Mouse (Mus musculus) right cerebral cortex, postnatal 25 days (tissue): ENCODE data around the gene E130218I03Rik.

Experiments
- DNase-seq: peaks from one replicate; pipeline ENCODE4 v3.0.0; 2022

Gene E130218I03Rik

GRCm38 (mm10) chr4:134243516-134244250, at the start of gene E130218I03Rik:
Gene E130218I03Rik (plus strand): TSS chr4:134243662.
- no peak for DNase-seq

GRCm38 (mm10) chr4:134199371-134199770, 44.1 kb upstream of the E130218I03Rik start:
- no peak for DNase-seq

GRCm38 (mm10) chr4:134202904-134203303, 40.6 kb upstream of the E130218I03Rik start, which contains the start of gene Gm7534:
Gene Gm7534 (minus strand): TSS chr4:134203004.
- no peak for DNase-seq

GRCm38 (mm10) chr4:134203340-134203896, 40.0 kb upstream of the E130218I03Rik start:
- no peak for DNase-seq

GRCm38 (mm10) chr4:134206488-134207053, 36.9 kb upstream of the E130218I03Rik start:
- no peak for DNase-seq

GRCm38 (mm10) chr4:134222793-134223600, 20.5 kb upstream of the E130218I03Rik start:
- no peak for DNase-seq

- no peak for DNase-seq
Observed at GRCm38 (mm10) chr4:134227194-134227593, 16.3 kb upstream of the E130218I03Rik start, which contains the start of gene Catsper4. Gene Catsper4 (minus strand): TSS chr4:134227383.

GRCm38 (mm10) chr4:134230431-134230830, 13.0 kb upstream of the E130218I03Rik start:
- no peak for DNase-seq

GRCm38 (mm10) chr4:134234876-134235275, 8.6 kb upstream of the E130218I03Rik start:
- no peak for DNase-seq

GRCm38 (mm10) chr4:134237582-134238278, 5.7 kb upstream of the E130218I03Rik start:
- no peak for DNase-seq

- no peak for DNase-seq
Observed at GRCm38 (mm10) chr4:134238279-134238651, 5.2 kb upstream of the E130218I03Rik start, which contains the start of gene Cnksr1. Gene Cnksr1 (minus strand): TSS chr4:134238399.

- DNase-seq, result no peak
Observed at GRCm38 (mm10) chr4:134238686-134239085, 4.8 kb upstream of the E130218I03Rik start.

- peak; percentile 94 for DNase-seq
Observed at GRCm38 (mm10) chr4:134245148-134245843, 1.8 kb downstream of the E130218I03Rik start, which contains the start of gene Zfp593. Gene Zfp593 (minus strand): TSS chr4:134245592.

GRCm38 (mm10) chr4:134246256-134246655, 2.8 kb downstream of the E130218I03Rik start:
- DNase-seq, result no peak

- no peak for DNase-seq
Observed at GRCm38 (mm10) chr4:134246719-134247258, 3.3 kb downstream of the E130218I03Rik start, which contains the start of gene Gm30191. Gene Gm30191 (plus strand): TSS chr4:134246935.

- DNase-seq, result peak; percentile 73
Observed at GRCm38 (mm10) chr4:134249651-134250050, 6.2 kb downstream of the E130218I03Rik start.

GRCm38 (mm10) chr4:134250116-134250929, 6.9 kb downstream of the E130218I03Rik start:
- no peak for DNase-seq

- DNase-seq, result no peak
Observed at GRCm38 (mm10) chr4:134250930-134251240, 7.4 kb downstream of the E130218I03Rik start.

GRCm38 (mm10) chr4:134251241-134252130, 8.0 kb downstream of the E130218I03Rik start:
- DNase-seq, result peak; percentile 55
